Mouse (Mus musculus) left cerebral cortex, postnatal 10 days (tissue): ENCODE data around the gene 2010300C02Rik. TPM values are rescaled to one million over a fixed set of nuclear protein-coding genes. Genes with fewer than 3 reads are reported as not detected.
A peak's percentile ranks its signal among the peaks of the same experiment; 100 is the strongest.
"Not testable (repeated sequence)": the region's sequence is repeated elsewhere in the genome, so short reads cannot be mapped to it uniquely, and the experiment has no call there.

Experiments used
- DNase-seq, 2 experiments: peaks; one replicate each; pipeline ENCODE4 v3.0.0; 2021 to 2022; ENCODE audit warnings: low spot score in 2 of 2, mixed read lengths in 1 of 2; ENCODE audit errors: extremely low spot score in 1 of 2
- intact Hi-C: fragments of 180-260 bp; cut with DNase I; formaldehyde crosslinking; loops from one replicate; pipeline ENCODE4 v1.15.1; 2025
- total RNA-seq, 2 experiments: library from RNA; stranded (reverse); gene quantifications; 2 replicates each; pipeline ENCODE4 v1.2.3; 2021

The 2010300C02Rik gene
- total RNA-seq, 2 experiments from 2014 or later: 106 to 122 TPM

DNA sequence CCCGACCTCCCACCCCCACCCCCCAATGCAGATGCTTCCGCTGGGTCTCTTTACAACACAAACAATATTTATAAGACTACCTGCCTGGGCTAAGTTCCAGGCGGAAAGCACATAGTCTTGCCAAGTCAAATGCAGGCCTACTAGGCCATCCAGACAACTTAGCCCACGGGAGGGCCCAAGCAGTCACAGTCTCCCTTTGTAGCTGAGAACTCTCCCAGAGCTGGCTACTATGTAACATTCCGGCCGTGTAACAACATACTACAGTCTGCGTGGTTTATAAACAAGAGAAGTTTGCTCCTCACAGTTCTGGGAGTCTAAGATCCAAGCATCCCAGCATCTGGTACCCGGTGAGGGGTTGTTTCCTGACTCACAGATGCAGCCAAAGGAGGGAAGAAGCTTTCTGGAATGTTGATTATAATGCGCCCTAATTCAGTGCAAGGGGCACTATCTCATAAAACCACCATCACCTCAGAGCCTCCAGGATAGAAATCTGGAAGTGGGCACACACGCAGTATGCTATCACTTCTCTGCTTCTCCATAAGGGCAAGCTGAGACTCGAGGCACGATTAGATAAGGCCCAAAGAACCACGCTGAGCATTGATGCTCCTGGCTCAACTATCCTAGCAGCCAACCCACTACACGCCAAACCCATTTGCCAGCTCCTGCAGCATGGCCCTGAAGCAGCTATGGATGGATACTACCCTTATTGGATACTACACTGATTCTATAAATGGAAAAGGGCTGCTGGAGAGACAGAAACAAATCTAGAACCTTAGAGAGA lies 2.3 kb downstream of the 2010300C02Rik start:
- intact Hi-C loops: loop anchor here (5.0 kb wide), 1 partner anchor 40 kb away; no protein-coding TSS in a partner anchor
- no peak for DNase-seq

DNA sequence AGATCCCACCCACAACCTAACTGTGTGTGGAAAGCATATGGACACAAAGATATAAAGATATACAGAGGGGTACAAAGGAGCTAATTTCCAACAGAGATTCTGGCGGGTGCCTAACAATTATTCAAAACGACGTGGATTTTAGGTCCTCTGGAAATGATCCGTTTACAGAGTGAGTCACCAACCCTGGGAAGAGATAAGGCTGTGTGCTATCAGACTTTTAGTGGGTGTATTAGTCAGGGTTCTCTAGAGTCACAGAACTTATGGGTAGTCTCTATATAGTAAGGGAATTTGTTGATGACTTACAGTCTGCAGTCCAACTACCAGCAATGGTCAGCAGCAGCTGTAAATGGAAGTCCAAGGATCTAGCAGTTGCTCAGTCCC lies 7.5 kb downstream of the 2010300C02Rik start:
- DNase-seq, intact Hi-C loops: not testable (repeated sequence)

DNA sequence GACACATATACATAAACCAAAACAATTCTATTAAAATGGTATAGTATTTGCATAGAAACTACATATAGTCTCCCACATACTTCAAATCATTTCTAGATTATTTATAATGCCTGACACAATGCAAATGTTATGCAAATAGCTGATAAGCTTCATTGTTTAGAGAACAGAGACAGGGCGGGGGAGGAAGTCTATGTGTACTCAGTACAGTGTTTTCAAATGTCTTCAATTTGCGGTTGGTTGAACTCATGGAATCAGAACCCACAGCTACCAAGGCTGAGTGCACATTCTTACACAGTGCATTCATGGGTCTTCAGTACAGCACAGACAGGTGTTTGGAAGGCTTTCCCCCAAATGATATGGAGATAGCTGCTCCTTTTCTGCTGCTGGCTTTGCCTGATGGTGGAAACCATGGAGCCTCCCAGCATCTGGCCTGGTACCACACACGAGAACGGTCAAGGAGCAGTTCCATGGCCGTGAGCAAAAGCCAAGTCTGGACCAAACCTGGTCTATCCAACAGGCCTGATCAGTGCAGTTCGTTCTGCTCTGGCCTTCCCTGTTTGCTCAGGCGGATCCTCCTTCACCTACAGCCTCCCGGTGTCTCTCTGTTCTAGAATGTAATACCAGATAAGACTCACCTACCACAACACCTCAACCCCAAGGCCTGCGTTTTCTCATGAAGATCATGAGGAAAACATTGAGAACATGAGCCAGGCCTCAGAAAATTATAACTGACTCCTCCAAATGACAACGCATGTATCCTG lies 8.1 kb downstream of the 2010300C02Rik start:
- intact Hi-C loops: no loop called here
- DNase-seq: no peak

DNA sequence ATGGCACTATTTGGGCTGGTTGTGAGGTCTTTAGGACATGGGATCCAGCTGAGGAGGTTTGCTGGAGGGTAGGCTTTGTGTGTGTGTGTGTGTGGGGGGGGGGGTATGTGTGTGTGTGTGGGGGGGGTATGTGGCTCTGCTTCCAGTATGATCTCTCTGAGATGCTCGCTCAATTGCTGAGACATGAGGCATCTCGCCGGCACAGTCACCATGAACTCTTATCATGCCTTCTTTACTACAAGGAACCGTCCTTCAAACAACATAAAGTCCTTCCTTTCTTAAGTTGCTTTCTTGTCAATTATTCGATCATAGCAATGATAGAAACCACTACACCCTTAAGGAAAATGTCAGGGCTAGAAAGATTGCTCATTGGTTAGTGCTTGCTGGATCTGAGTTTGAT lies 8.8 kb downstream of the 2010300C02Rik start:
- DNase-seq: no peak
- intact Hi-C loops: no loop called here

DNA sequence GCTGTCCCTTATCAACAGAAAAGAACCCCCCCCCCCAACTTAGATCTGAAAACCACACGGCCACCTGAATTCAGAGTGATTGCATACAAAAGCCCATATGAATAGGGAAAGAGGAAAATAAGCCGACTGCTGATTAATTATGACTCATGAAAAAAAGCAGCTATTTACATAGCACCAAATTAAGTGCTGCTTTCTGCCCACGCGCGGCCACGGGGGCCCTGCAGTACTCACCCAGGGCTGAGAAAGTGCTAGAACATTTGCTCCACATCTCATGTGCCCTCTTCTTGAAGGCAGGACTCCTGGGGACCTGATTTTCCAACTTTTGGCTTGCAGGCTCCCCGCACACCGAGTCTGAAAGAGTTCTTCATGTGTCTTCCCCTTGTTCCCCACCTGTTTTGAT lies 10.1 kb downstream of the 2010300C02Rik start:
- DNase-seq: no peak
- intact Hi-C loops: no loop called here

DNA sequence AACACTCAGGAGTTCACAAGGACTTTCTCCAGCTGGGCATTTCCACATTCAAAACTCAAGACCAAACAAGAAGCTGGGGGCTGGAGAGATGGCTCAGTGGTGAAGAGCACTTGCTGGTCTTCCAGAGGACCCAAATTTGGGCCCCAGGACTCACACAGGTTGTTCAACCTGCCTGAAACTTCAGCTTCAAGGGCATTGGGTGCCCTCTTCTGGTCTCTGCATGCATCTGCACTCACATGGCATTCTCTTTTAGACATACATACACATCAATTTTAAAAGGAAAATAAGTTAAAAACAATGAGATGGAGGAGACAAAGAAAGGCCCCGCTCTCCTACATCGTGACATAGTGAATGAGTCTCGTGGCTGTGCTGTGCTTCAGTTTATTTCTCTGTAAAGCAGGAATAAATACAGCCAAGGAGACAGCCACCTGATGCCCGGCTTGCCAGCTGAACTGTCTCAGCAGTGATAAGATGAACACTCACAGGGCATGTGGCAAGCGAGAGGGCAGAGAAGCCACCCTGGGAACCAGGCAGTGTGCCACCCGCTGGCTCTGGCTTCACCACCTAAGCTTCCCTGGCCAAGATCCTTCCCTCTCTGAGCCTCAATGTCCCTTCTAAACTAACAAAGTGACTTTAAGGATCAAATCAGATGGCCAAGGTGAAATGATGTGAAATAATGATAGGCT lies 11.5 kb downstream of the 2010300C02Rik start:
- intact Hi-C loops: no loop called here
- DNase-seq: no peak

DNA sequence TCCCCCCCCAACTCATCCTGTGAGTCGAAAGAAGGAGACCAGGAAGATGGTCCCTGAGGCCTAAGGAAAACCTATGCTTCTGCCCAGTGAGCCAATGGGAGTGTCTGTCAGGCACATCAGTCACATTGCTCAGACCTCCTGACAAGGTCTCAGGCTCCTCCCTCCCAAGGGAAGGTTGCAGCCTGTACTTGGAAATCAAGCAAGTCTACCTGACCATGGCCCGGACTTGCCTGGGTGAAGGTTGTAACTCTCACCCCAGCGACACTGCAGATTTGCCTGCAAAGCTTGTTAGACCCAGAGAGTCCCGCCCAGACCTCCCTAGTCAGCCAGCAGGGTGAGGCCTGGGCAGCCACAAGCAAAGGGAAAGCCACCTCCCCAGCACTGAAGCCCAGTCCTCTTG lies 17.6 kb downstream of the 2010300C02Rik start:
- intact Hi-C loops: no loop called here
- DNase-seq: no peak

DNA sequence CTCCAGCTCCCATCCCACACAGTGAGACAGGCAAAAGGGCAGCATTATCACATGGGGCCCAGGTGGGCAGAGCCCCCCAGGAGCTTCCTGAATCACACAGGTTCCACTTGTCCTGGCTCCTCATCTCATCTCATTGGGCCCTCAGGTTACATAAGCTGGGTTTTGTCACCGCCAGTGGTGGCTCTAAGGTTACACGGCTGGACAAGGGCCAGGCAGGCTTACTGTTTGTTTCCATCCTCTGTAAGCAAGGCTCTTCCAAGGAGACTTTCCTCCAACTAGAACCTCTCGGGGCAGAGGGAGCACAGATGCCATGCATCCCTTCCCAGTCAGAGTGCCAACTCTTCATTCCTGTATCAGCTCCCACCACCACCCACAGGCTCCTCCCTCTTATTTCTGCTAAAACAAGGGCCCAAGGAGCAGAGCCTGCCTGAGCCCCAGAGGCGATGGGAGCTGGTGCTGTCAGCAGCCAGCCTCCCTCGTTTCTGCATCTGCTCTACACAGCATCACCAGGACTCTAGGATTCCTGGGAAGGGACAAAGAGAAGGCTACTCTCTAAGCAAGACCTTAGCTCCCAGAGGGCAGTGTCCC lies 20.9 kb downstream of the 2010300C02Rik start:
- intact Hi-C loops: no loop called here
- no peak for DNase-seq

DNA sequence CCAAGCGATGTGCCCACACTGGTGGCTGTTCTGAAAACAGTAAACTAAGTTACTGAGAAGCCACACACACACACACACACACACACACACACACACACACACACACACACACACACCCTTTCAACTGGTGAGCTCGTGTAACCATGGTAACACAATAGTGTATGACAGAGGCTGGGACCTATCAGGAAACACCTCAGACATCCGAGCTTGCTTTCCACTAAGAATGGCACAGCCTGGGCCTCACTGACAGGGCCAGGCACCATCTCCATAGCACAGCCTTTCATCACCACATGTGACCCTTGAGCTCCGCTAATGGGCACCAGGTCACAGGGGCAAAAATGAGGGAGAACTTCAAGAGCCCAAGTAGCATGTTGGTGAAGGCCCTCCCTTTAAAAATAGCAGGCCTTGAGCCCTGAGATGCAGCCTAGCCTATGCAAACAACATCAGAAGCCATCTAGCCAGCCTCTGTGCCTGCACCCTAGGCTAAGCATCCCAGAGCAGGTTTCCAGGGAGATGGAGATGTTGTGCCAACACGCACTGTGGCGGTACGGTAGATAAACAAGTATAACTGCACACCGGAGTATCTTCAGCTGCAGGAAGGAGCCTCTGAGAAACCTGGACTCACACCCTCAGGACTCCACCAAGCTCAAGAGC lies 21.6 kb downstream of the 2010300C02Rik start:
- no peak for DNase-seq
- intact Hi-C loops: no loop called here

DNA sequence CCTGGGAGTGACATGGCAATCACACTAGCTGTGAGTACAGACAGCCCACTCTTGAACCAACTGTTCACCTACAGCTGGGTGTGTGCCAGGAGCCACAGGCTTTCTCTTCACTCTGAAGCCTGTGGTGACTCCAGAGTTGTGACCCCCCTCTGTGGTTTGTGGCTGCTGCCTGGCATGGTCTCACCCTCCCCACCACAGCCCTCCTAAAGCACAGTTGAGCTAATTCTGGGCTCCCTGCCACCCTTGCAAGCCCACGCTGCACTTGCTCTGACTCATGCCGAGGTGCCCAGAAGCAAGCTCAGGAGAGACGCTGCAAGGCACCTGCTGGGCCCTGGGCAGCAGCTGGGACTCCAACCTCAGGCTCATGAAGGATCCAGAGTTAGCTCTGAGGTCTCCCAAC lies 23.0 kb downstream of the 2010300C02Rik start:
- intact Hi-C loops: no loop called here

DNA sequence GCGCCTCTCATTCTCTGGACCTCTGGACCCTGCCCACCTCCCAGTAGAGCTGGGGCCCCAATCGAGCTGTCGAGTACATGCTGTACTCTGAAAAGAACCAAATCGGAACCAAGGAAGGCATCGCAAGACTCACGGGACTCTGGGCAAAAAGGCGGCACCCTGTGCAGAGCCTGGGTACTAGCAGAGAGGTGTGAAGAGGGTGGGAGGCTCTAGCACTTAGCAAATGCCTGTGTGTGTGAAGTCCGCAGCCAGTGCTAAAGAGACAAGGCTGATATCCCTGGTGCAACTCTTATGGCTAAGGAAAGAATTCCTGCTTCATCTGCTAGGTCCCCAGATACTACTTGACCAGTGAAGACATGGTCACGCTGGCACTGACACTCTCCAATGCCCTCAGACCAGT lies 24.2 kb downstream of the 2010300C02Rik start:
- intact Hi-C loops: no loop called here
- no peak for DNase-seq

More for the DNA sequence above, 23.0 kb downstream of the 2010300C02Rik start:
- DNase-seq: peak in 1 of 2 experiments; percentile 67

DNA sequence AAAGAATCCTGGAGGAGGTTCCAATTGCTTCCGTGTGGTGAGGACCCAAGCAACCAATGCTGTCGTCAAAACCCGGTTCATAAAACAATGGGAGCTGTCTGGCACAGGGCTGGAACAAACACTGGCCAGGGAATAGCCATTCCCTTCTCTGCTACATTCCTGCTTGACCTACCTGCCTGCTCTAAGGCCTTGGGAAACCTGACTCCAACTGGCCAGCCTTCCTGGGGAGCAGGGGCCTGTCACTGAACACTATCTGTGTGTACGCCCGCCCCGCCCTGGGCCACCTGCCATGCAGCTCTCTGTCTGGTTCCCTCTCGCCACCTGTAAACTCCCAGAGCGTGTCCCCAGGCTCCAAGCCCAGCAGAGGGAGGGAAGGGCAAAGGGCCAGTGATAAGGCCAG lies 25.5 kb downstream of the 2010300C02Rik start:
- intact Hi-C loops: no loop called here
- DNase-seq: no peak

DNA sequence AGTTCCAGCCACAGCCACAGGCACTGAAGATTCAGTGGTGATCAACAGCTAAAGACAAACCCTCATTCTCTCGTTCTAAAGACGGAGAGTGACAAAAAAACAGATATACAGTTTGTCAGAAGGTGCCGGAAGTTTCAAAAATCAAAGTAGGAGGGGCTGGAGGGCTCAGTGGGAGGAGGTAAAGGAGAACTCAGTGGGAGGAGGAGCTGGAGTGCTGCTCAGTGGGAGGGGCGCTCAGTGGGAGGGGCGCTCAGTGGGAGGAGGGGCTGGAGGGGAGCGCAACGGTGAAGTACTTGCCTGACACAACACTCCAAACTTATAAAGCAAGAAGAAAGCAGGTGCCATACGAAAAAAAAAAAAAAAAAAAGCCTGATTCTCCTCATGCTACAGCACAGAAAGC lies 28.7 kb downstream of the 2010300C02Rik start:
- intact Hi-C loops: no loop called here
- no peak for DNase-seq

DNA sequence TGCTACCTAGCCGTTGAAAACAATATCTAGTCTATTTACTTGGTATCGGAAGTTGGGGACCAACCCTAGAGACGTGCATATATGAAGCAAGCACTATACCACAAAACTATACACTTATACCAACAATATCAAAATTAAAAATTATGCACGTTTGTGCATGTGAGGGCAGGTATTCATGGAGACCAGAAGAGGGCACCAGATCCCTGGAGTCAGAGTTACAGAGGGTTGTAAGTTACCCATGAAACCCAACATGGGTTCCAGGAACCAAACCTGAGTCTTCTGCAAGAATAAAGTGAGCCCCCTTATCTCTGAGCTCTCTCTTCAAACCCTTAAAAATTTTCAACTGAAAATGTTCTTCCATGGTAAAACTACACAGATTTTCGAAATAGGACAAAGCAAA lies 29.2 kb downstream of the 2010300C02Rik start:
- intact Hi-C loops: no loop called here
- no peak for DNase-seq

DNA sequence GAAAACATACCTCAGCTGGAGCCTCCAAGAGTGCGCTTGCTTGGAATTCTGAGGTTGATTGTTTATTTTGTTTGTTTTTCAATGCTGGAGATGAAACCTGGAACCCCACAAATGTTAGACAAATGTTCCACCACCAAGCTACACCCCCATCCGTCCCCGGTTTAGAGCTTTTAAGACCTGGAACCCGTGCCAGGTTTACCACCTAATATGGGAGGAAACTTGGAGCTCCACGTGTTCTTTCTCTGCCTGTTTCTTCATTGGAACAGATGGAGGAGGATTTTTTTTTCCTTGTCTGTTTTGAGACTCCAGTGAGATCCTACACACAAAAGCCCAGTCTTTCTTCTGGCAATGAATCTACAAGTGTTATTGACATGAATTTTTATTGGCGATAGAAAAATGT lies 30.2 kb downstream of the 2010300C02Rik start:
- intact Hi-C loops: no loop called here
- DNase-seq: no peak

DNA sequence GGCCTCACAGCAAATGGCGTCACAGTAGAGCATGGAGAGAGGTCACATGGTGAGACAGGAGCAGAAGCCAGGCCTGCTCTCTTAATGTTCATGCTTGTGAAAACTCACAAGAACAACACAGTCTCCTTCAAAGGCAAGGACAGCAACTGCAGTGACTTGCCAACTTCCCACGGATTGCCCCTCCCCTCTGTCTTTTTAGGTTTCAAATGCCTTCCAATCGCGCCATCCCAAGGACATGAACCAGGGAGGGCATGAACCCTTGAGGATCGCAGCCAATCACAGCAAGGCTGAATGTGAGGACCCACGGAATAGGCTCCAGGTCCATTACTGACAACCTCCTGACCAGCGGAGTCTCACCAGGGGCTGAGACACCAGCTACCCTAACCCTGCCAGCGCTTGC lies 31.5 kb downstream of the 2010300C02Rik start:
- no peak for DNase-seq
- intact Hi-C loops: no loop called here

DNA sequence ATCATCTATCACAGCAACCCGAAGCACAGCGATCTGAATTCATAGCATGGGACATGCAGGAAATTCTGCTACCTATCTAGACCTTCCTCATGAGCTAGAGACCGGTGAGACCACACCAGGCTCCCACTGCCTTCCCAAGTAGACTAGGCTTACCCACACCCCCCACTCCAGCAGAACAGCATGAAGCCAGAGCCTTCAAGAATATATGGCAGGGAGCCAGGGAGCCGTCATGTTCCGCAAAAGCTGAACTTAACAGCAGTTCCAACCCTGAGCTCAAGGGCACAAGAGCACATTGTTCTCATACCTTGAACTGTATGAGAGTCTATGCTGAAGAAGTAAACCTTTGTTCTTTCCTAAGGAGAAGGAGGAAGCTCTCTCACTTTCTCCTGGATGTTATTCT lies 32.4 kb downstream of the 2010300C02Rik start:
- intact Hi-C loops: no loop called here
- DNase-seq: no peak

DNA sequence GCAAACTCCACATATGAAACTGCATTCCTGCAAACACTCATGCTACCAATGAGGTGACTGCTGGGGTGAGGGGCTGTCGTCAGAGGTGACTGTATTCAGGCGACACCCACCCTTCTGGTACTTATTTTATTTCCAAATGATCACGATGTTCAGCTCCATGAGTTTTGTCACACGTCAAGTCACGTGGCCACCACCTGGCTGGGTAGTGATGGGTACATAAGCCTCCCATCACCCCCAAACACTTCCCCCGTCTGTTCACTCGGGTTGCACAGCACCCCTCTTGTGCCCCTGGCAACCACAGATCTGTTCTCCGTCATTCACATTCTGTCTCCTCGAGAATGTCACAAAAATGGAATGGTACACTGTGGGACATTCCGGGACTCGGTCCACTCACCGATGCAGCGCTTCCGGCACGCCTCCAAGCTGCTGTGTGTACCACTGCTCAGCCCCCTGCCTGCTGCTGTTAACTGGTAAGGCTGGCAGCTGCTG lies 32.9 kb downstream of the 2010300C02Rik start:
- peak in 1 of 2 experiments; percentile 52 for DNase-seq
- intact Hi-C loops: no loop called here
